Mouse (Mus musculus) A20 (cell line): ENCODE results near the gene Trappc12.
A peak's percentile ranks its signal among the peaks of the same experiment; 100 is the strongest.

Experiments used
- DNase-seq: peaks from one replicate; pipeline ENCODE4 v3.0.0-alpha.2; 2011; ENCODE audit warnings: low read depth, low spot score

Trappc12 gene

GRCm38 (mm10) chr12:28688996-28689395 lies 61.3 kb downstream of the Trappc12 start:
- no peak for DNase-seq

GRCm38 (mm10) chr12:28686199-28686879 lies 63.9 kb downstream of the Trappc12 start:
- no peak for DNase-seq

GRCm38 (mm10) chr12:28685771-28686170 lies 64.5 kb downstream of the Trappc12 start:
- DNase-seq: no peak

GRCm38 (mm10) chr12:28684674-28685073 lies 65.6 kb downstream of the Trappc12 start:
- no peak for DNase-seq

- no peak for DNase-seq
Measured at GRCm38 (mm10) chr12:28675925-28676209, 74.4 kb downstream of the Trappc12 start.

GRCm38 (mm10) chr12:28675121-28675924 lies 74.9 kb downstream of the Trappc12 start, which contains the start of gene Adi1:
Adi1 (plus strand) TSS chr12:28675231.
- DNase-seq: peak; percentile 87

GRCm38 (mm10) chr12:28674038-28674720 lies 76.1 kb downstream of the Trappc12 start:
- DNase-seq: peak; percentile 54

GRCm38 (mm10) chr12:28667287-28667686 lies 83.0 kb downstream of the Trappc12 start:
- DNase-seq: no peak

- no peak for DNase-seq
Measured at GRCm38 (mm10) chr12:28666734-28667133, 83.5 kb downstream of the Trappc12 start.

GRCm38 (mm10) chr12:28662628-28663027 lies 87.6 kb downstream of the Trappc12 start:
- DNase-seq: no peak

- DNase-seq: peak; percentile 92
Measured at GRCm38 (mm10) chr12:28649141-28650110, 100.8 kb downstream of the Trappc12 start, which contains the start of gene Rnaseh1. Rnaseh1 (plus strand) TSS chr12:28649602.
